Mouse (Mus musculus) hindbrain, embryonic 11.5 days (tissue): Measurements from ENCODE around the gene Exd1. TPM values are rescaled to one million over a fixed set of nuclear protein-coding genes. Genes with fewer than 3 reads are reported as not detected.

Source experiments
- ATAC-seq: fragments of 200-750 bp; cut with Nextera tagmentation; 2 replicates; pipeline ENCODE4 v1.8.0; 2017; ENCODE audit warnings: mild to moderate bottlenecking, moderate TSS enrichment, moderate library complexity; ENCODE audit not compliant: low FRiP score
- DNase-seq: peaks from one replicate; pipeline ENCODE4 v3.0.0-alpha.2; 2015; ENCODE audit warnings: low spot score
- H3K27ac ChIP-seq: fragments of 300-500 bp; sonication (generic); 2 replicates; pipeline ENCODE4 v1.5.1; 2014; ENCODE audit warnings: mild to moderate bottlenecking, low read depth, low read length
- H3K27me3 ChIP-seq: fragments of 300-500 bp; sonication (generic); 2 replicates; pipeline ENCODE4 v1.6.1; 2014; ENCODE audit warnings: mild to moderate bottlenecking, low read length, moderate library complexity, mixed read lengths; ENCODE audit not compliant: control insufficient read depth, insufficient read depth
- H3K36me3 ChIP-seq: fragments of 300-500 bp; sonication (generic); 2 replicates; pipeline ENCODE4 v1.6.1; 2014; ENCODE audit warnings: mild to moderate bottlenecking, low read length, moderate library complexity, mixed read lengths; ENCODE audit not compliant: control insufficient read depth, insufficient read depth
- H3K4me1 ChIP-seq: fragments of 300-500 bp; sonication (generic); replicated peaks from 2 replicates; pipeline ENCODE4 v1.6.1; 2014; ENCODE audit warnings: low read length, mixed read lengths; ENCODE audit not compliant: control insufficient read depth, insufficient read depth
- H3K4me2 ChIP-seq: fragments of 300-500 bp; sonication (generic); replicated peaks from 2 replicates; pipeline ENCODE4 v1.6.1; 2014; ENCODE audit warnings: mild to moderate bottlenecking, low read depth, low read length
- H3K4me3 ChIP-seq: fragments of 300-500 bp; sonication (generic); 2 replicates; pipeline ENCODE4 v1.5.1; 2014; ENCODE audit warnings: low read depth, low read length
- H3K9ac ChIP-seq: fragments of 300-500 bp; sonication (generic); 2 replicates; pipeline ENCODE4 v1.6.1; 2014; ENCODE audit warnings: low read depth, low read length
- H3K9me3 ChIP-seq: fragments of 300-500 bp; sonication (generic); 2 replicates; pipeline ENCODE4 v1.6.1; 2016; ENCODE audit warnings: low read length; ENCODE audit not compliant: control insufficient read depth
- WGBS: fragments of 180-500 bp; shearing (Covaris S2); extraction: QIAGEN DNeasy Blood & Tissue Kit; methylation state at CpG from one replicate; pipeline ENCODE4 v1.1.7; 2014; 5-methylcytosine and 5-hydroxymethylcytosine counted together
- polyA plus RNA-seq: library from polyadenylated mRNA; unstranded; fragments of >200 nt; fragmentation: Nextera tagmentation; extraction: Ambion mirVana; gene quantifications from 2 replicates; pipeline ENCODE4 v1.2.1, GENCODE M21; 2014

Exd1 gene
- polyA plus RNA-seq, 1 experiment from 2014 or later: 0.40 TPM

DNA sequence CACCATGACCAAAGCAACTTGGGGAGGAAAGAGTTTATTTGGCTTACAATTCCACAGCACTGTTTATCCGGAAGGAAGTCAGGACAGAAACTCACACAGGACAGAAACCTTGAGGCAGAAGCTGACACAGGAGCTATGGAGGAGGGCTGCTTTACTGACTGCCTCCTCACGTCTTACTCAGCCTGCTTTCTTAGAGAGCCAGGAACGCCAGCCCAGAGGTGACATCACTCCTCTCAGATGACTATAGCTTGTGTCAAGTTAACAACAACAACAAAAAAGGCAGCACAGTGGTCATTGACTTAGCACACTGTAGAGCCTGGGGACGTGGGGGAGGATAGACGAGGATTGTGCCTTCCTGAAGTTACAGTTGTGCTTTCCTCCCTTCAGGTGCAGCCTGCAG, 55.5 kb downstream of the Exd1 start:
- ATAC-seq (no peak), DNase-seq (no peak)
- whole genome bisulfite sequencing: 68% methylated on average over 5 of the region's 5 CpGs

DNA sequence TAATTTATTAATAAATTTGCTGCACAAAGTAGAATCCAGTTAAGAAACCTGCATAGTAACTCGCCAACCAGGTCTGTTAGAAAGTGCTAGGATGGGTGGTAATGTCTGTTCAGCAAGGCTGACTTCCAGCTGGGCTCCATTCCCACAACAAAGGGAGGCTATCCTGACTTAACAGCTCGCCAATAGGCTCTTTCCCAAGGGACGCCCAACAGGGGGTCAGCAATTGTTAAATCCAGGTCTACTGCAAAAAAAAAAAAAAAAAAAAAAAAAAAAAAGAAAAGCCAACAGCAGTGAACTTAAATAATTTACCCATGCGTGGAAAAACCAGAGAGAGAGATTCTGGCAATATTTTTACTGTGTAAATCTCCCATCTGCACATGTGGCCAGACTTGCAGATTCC, 60.9 kb downstream of the Exd1 start:
- DNase-seq (peak; percentile 10), ATAC-seq (no peak)
- H3K27me3 ChIP-seq: no peaks in the 10 kb centered on the region
- WGBS: 10% methylated on average over 4 of the region's 4 CpGs
- no peak overlapping the region for H3K27ac ChIP-seq
- no peak overlapping the region for H3K4me2 ChIP-seq
- H3K4me3 ChIP-seq: no peak overlapping the region
- no peaks in the 10 kb centered on the region for H3K4me1 ChIP-seq
- no peaks in the 10 kb centered on the region for H3K9me3 ChIP-seq
- H3K9ac ChIP-seq: no peak overlapping the region
- H3K36me3 ChIP-seq: no peaks in the 10 kb centered on the region

More for the DNA sequence above, 55.5 kb downstream of the Exd1 start:
- Histone ChIP-seq H3K4me2 (no peak overlapping the region), H3K27me3 (no peaks in the 10 kb centered on the region), H3K27ac (no peak overlapping the region), H3K36me3 (no peaks in the 10 kb centered on the region), H3K4me3 (no peak overlapping the region), H3K9me3 (no peaks in the 10 kb centered on the region), H3K4me1 (no peaks in the 10 kb centered on the region), H3K9ac (no peak overlapping the region)

DNA sequence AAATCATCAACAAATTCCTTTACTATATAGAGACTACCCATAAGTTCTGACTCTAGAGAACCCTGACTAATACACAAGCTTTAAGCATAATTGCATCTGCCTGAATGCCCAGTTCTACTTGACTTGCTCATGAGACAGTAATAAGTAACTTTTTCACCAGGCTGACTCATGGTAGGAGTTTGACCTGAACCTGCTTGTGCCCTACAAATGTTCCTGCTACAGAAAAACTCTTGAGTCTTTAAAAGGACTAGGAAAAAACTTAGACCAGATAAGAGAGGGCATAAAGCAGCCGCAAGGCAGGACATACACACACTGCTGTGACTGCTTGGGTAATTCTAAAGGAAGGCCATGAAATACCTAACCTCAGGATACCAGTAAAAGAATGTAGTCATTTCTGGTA, 65.1 kb downstream of the Exd1 start:
- H3K27me3 ChIP-seq: no peaks in the 10 kb centered on the region
- ATAC-seq: no peak
- 91% methylated on average over 1 of the region's 1 CpGs for WGBS
- no peaks in the 10 kb centered on the region for H3K36me3 ChIP-seq
- no peaks in the 10 kb centered on the region for H3K4me1 ChIP-seq
- H3K4me3 ChIP-seq: no peak overlapping the region
- DNase-seq: no peak
- no peaks in the 10 kb centered on the region for H3K9me3 ChIP-seq
- H3K27ac ChIP-seq: no peak overlapping the region
- no peak overlapping the region for H3K9ac ChIP-seq
- H3K4me2 ChIP-seq: no peak overlapping the region

- 15% methylated on average over 9 of the region's 9 CpGs for WGBS
- no peaks in the 10 kb centered on the region for H3K4me1 ChIP-seq
- ATAC-seq (no peak), DNase-seq (no peak)
- H3K4me2 ChIP-seq: peak overlapping the region; percentile 78
- no peaks in the 10 kb centered on the region for H3K36me3 ChIP-seq
- no peaks in the 10 kb centered on the region for H3K27me3 ChIP-seq
- H3K9ac ChIP-seq: peak overlapping the region; percentile 89
- H3K27ac ChIP-seq: peak overlapping the region; percentile 94
- peak overlapping the region; percentile 92 for H3K4me3 ChIP-seq
- no peaks in the 10 kb centered on the region for H3K9me3 ChIP-seq
Measured at GRCm38 (mm10) chr2:119478397-119478749, 69.1 kb downstream of the Exd1 start.

GRCm38 (mm10) chr2:119477571-119478396, 69.6 kb downstream of the Exd1 start, which contains the start of gene Ino80:
Gene Ino80 (minus strand): TSS chr2:119477687.
- no peaks in the 10 kb centered on the region for H3K9me3 ChIP-seq
- H3K9ac ChIP-seq: peak within 1 kb of the TSS; percentile 89
- ATAC-seq (peak; percentile 95), DNase-seq (peak; percentile 98)
- H3K27me3 ChIP-seq: no peaks in the 10 kb centered on the region
- peak within 1 kb of the TSS; percentile 92 for H3K4me3 ChIP-seq
- under 1% methylated on average over 69 of the region's 72 CpGs for WGBS
- no peaks in the 10 kb centered on the region for H3K36me3 ChIP-seq
- H3K4me2 ChIP-seq: peak within 1 kb of the TSS; percentile 79
- H3K27ac ChIP-seq: peak within 1 kb of the TSS; percentile 94
- no peaks in the 10 kb centered on the region for H3K4me1 ChIP-seq

DNA sequence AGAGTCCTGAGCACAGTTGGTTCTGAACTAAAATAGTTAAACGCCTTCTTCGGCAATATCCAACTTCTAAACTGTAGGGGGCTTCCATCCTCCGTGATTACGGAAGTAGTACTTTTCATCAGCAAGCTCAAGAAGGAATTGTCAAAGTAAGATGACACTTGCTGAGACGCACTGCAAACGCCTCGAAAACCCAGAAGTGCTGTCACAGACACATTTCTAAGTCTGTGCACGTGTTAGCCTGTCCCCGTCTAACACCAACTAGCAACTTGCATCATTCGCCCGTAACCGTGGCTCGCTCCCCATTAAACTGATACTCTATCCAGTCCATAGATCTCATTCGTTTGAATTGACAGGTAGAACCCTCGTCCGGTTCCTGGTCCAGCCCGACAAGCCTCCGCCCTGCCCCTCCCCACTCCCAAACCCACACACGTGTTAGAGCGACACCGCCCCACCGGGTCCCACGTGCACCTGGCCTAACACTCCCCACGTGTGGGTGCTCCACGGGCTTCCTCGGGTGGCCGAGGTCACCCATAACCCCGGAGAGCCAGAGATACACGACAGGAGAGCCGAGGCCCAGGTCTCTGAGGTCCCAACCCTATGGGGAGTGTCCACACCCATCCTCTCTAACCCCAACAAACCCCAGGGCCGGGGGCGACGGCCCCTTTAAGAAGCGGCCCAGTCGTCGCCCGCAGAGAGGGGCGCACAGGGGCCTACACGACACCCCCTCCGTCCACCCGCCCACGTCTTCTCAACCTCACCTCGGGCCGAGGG, 70.6 kb downstream of the Exd1 start:
- Histone ChIP-seq H3K27me3 (no peaks in the 10 kb centered on the region), H3K4me3 (peak overlapping the region; percentile 92), H3K36me3 (no peaks in the 10 kb centered on the region), H3K4me2 (peak overlapping the region; percentile 79), H3K27ac (peak overlapping the region; percentile 94), H3K9me3 (no peaks in the 10 kb centered on the region), H3K9ac (peak overlapping the region; percentile 89), H3K4me1 (no peaks in the 10 kb centered on the region)
- ATAC-seq: peak; percentile 85
- WGBS: 0% methylated on average over 33 of the region's 44 CpGs
- peak; percentile 77 for DNase-seq

DNA sequence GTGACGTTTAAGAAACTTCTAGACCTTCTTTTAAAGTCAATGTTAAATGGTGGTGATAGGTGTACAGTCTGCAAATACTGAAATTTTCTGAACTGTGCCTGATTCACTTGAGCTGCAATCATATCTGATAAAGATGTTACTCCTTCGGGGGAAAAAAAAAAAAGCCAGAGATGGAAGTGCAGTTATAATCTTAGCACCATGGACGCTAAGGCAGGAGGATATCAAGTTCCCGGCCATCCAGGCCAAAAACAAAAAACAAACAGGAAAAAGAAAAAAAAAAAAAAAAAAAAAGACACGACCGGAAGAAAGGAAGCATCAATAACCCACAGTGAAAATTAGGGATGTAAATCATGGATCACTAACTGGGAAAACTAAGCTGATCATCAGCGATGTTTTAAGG, 71.3 kb downstream of the Exd1 start:
- ATAC-seq (no peak), DNase-seq (no peak)
- Histone ChIP-seq H3K4me3 (peak overlapping the region; percentile 92), H3K9me3 (no peaks in the 10 kb centered on the region), H3K27me3 (no peaks in the 10 kb centered on the region), H3K36me3 (no peaks in the 10 kb centered on the region), H3K9ac (peak overlapping the region; percentile 89), H3K27ac (no peak overlapping the region), H3K4me2 (peak overlapping the region; percentile 79), H3K4me1 (no peaks in the 10 kb centered on the region)
- WGBS: 30% methylated on average over 7 of the region's 7 CpGs
